Mouse (Mus musculus) testis, adult 2 months (tissue): Measurements from ENCODE around the gene Mamdc4. TPM values are rescaled to one million over a fixed set of nuclear protein-coding genes. Genes with fewer than 3 reads are reported as not detected.

ENCODE experiments used
- H3K27ac ChIP-seq: fragments of 200-500 bp; 2 replicates; pipeline ENCODE4 v1.5.1; 2012; ENCODE audit warnings: low read depth, low read length; ENCODE audit not compliant: control insufficient read depth, insufficient read depth
- H3K27me3 ChIP-seq: fragments of 200-500 bp; 2 replicates; pipeline ENCODE4 v1.6.1; 2012; ENCODE audit warnings: mild to moderate bottlenecking, low read length, moderate library complexity; ENCODE audit not compliant: control insufficient read depth, insufficient read depth
- H3K36me3 ChIP-seq: fragments of 200-500 bp; 2 replicates; pipeline ENCODE4 v1.6.1; 2012; ENCODE audit warnings: mild to moderate bottlenecking, low read length; ENCODE audit not compliant: control insufficient read depth, insufficient read depth
- H3K4me1 ChIP-seq: fragments of 200-500 bp; 2 replicates; pipeline ENCODE4 v1.6.1; 2012; ENCODE audit warnings: low read length; ENCODE audit not compliant: control insufficient read depth, insufficient read depth
- H3K4me3 ChIP-seq: fragments of 200-500 bp; 2 replicates; pipeline ENCODE4 v1.5.1; 2012; ENCODE audit warnings: low read depth, mild to moderate bottlenecking, low read length, moderate library complexity, mixed read lengths; ENCODE audit not compliant: control insufficient read depth
- CTCF ChIP-seq: fragments of 200-500 bp; IDR thresholded peaks from 2 replicates; pipeline ENCODE4 v1.5.1; 2012; ENCODE audit warnings: low read depth, mild to moderate bottlenecking, inconsistent platforms, low read length, moderate library complexity; ENCODE audit not compliant: control insufficient read depth, insufficient read depth, insufficient replicate concordance
- POLR2A ChIP-seq: fragments of 200-500 bp; IDR thresholded peaks from 2 replicates; pipeline ENCODE4 v1.6.1; 2012; ENCODE audit warnings: low read depth, mild to moderate bottlenecking, inconsistent platforms, low read length, moderate library complexity; ENCODE audit not compliant: control insufficient read depth
- polyA plus RNA-seq: library from polyadenylated mRNA; depleted of rRNA; stranded (reverse); fragments of >200 nt; gene quantifications from 2 replicates; pipeline ENCODE4 v1.2.3, GENCODE M21; 2012; rRNA removed

The Mamdc4 gene
- polyA plus RNA-seq, 1 experiment, result 1.7 TPM

GRCm38 (mm10) chr2:25526510-25527302 lies 47.9 kb downstream of the Mamdc4 start:
- no peaks in the 10 kb centered on the region for H3K4me1 ChIP-seq
- no peak overlapping the region for H3K4me3 ChIP-seq
- no peak overlapping the region for H3K27ac ChIP-seq
- TF ChIP-seq POLR2A, result no peak
- TF ChIP-seq CTCF, result no peak
- H3K27me3 ChIP-seq, result no peaks in the 10 kb centered on the region
- H3K36me3 ChIP-seq, result peaks cover 5% of the 10 kb centered on the region

Other genes starting within 250 kb of the Mamdc4 start
- 25.4 and 29.3 TPM in 2 replicates for gene Man1b1, start 242.5 kb downstream of the Mamdc4 start, polyA plus RNA-seq
- 4.0 and 5.0 TPM in 2 replicates for gene Dpp7, start 218.5 kb downstream of the Mamdc4 start, polyA plus RNA-seq
- 1.7 and 2.2 TPM in 2 replicates for gene Uap1l1, start 209.2 kb downstream of the Mamdc4 start, polyA plus RNA-seq
- gene Sapcd2, start 202.5 kb downstream of the Mamdc4 start, polyA plus RNA-seq, result 1.1 and 1.3 TPM in 2 replicates
- gene Entpd2, start 179.0 kb downstream of the Mamdc4 start, polyA plus RNA-seq, result 6.2 and 6.5 TPM in 2 replicates
- 13.6 and 15.9 TPM in 2 replicates for gene Npdc1, start 175.5 kb downstream of the Mamdc4 start, polyA plus RNA-seq
- 0.10 TPM in 1 of 2 replicates, not detected in the other for gene Fut7, start 151.6 kb downstream of the Mamdc4 start, polyA plus RNA-seq
- 17.3 and 18.3 TPM in 2 replicates for gene Abca2, start 146.1 kb downstream of the Mamdc4 start, polyA plus RNA-seq
- gene Clic3, start 118.0 kb downstream of the Mamdc4 start, polyA plus RNA-seq, result 0.78 and 11.8 TPM in 2 replicates
- gene Paxx, start 113.8 kb downstream of the Mamdc4 start, polyA plus RNA-seq, result 34.3 and 35.8 TPM in 2 replicates
- gene Ptgds, start 104.8 kb downstream of the Mamdc4 start, polyA plus RNA-seq, result 311 and 369 TPM in 2 replicates
- gene Lcn12, start 80.9 kb downstream of the Mamdc4 start, polyA plus RNA-seq, result 5.7 TPM in 1 of 2 replicates, not detected in the other
- gene Fbxw5, start 74.1 kb downstream of the Mamdc4 start, polyA plus RNA-seq, result 137 and 166 TPM in 2 replicates
- 58.4 and 70.5 TPM in 2 replicates for gene C8g, start 73.1 kb downstream of the Mamdc4 start, polyA plus RNA-seq
- gene Traf2, start 27.9 kb downstream of the Mamdc4 start, polyA plus RNA-seq, result 12.2 and 12.7 TPM in 2 replicates
- 170 and 227 TPM in 2 replicates for gene Edf1, start 17.0 kb downstream of the Mamdc4 start, polyA plus RNA-seq
- gene Phpt1, start 379 bp upstream of the Mamdc4 start, polyA plus RNA-seq, result 102 and 112 TPM in 2 replicates
- 0.11 and 0.19 TPM in 2 replicates for gene Ajm1, start 6.9 kb upstream of the Mamdc4 start, polyA plus RNA-seq
- 40.9 and 46.2 TPM in 2 replicates for gene Rabl6, start 33.7 kb upstream of the Mamdc4 start, polyA plus RNA-seq
- gene Ccdc183, start 42.8 kb upstream of the Mamdc4 start, polyA plus RNA-seq, result 101 and 107 TPM in 2 replicates
- gene Tmem141, start 47.2 kb upstream of the Mamdc4 start, polyA plus RNA-seq, result 24.0 and 26.8 TPM in 2 replicates
- 0.07 and 0.54 TPM in 2 replicates for gene Fcna, start 53.2 kb upstream of the Mamdc4 start, polyA plus RNA-seq
- not detected in 2 replicates for gene Lcn8, start 78.3 kb upstream of the Mamdc4 start, polyA plus RNA-seq
- gene Lcn5, start 83.1 kb upstream of the Mamdc4 start, polyA plus RNA-seq, result not detected in 2 replicates
- not detected in 2 replicates for gene Lcn6, start 101.9 kb upstream of the Mamdc4 start, polyA plus RNA-seq
- not detected in 2 replicates for gene Lcn10, start 107.9 kb upstream of the Mamdc4 start, polyA plus RNA-seq
- not detected in 2 replicates for gene Obp2a, start 125.2 kb upstream of the Mamdc4 start, polyA plus RNA-seq
- 6.3 and 6.4 TPM in 2 replicates for gene Bmyc, start 131.9 kb upstream of the Mamdc4 start, polyA plus RNA-seq
- gene Obp2b, start 162.2 kb upstream of the Mamdc4 start, polyA plus RNA-seq, result not detected in 2 replicates
- gene Lcn3, start 190.7 kb upstream of the Mamdc4 start, polyA plus RNA-seq, result not detected in 2 replicates
- not detected in 2 replicates for gene Lcn11, start 202.2 kb upstream of the Mamdc4 start, polyA plus RNA-seq
- gene Gm13539, start 207.4 kb upstream of the Mamdc4 start, polyA plus RNA-seq, result 14.4 and 17.0 TPM in 2 replicates
- gene Glt6d1, start 241.0 kb upstream of the Mamdc4 start, polyA plus RNA-seq, result 55.2 and 62.6 TPM in 2 replicates
- not detected in 2 replicates for gene Lcn9, start 248.3 kb upstream of the Mamdc4 start, polyA plus RNA-seq